Mouse (Mus musculus) lung, embryonic 16.5 days (tissue): Measurements from ENCODE around the gene Snrpb. TPM values are rescaled to one million over a fixed set of nuclear protein-coding genes. Genes with fewer than 3 reads are reported as not detected.

Experiments used
- ATAC-seq: fragments of 200-750 bp; cut with Nextera tagmentation; 2 replicates; pipeline ENCODE4 v1.8.0; 2017; ENCODE audit warnings: low read depth, mild to moderate bottlenecking, moderate library complexity
- H3K27ac ChIP-seq: fragments of 300-500 bp; sonication (generic); 2 replicates; pipeline ENCODE4 v1.5.1; 2014; ENCODE audit warnings: mild to moderate bottlenecking, control low read depth, low read length
- H3K27me3 ChIP-seq: fragments of 300-500 bp; sonication (generic); 2 replicates; pipeline ENCODE4 v1.6.1; 2014; ENCODE audit warnings: low read depth, low read length, mixed read lengths; ENCODE audit not compliant: control insufficient read depth, insufficient read depth
- H3K36me3 ChIP-seq: fragments of 300-500 bp; sonication (generic); 2 replicates; pipeline ENCODE4 v1.6.1; 2014; ENCODE audit warnings: low read length; ENCODE audit not compliant: control insufficient read depth, insufficient read depth
- H3K4me1 ChIP-seq: fragments of 300-500 bp; sonication (generic); replicated peaks from 2 replicates; pipeline ENCODE4 v1.6.1; 2014; ENCODE audit warnings: low read length, mixed read lengths; ENCODE audit not compliant: control insufficient read depth, insufficient read depth
- H3K4me2 ChIP-seq: fragments of 300-500 bp; sonication (generic); 2 replicates; pipeline ENCODE4 v1.6.1; 2014; ENCODE audit warnings: low read depth, low read length, control low read depth
- H3K4me3 ChIP-seq: fragments of 300-500 bp; sonication (generic); 2 replicates; pipeline ENCODE4 v1.5.1; 2014; ENCODE audit warnings: mild to moderate bottlenecking, low read length, control low read depth
- H3K9ac ChIP-seq: fragments of 300-500 bp; sonication (generic); 2 replicates; pipeline ENCODE4 v1.6.1; 2014; ENCODE audit warnings: low read length, control low read depth
- H3K9me3 ChIP-seq: fragments of 300-500 bp; sonication (generic); 2 replicates; pipeline ENCODE4 v1.6.1; 2016; ENCODE audit warnings: low read length; ENCODE audit not compliant: control insufficient read depth
- WGBS: fragments of 180-500 bp; shearing (Covaris S2); extraction: QIAGEN DNeasy Blood & Tissue Kit; methylation state at CpG from one replicate; pipeline ENCODE4 v1.1.7; 2014; 5-methylcytosine and 5-hydroxymethylcytosine counted together
- polyA plus RNA-seq: library from polyadenylated mRNA; unstranded; fragments of >200 nt; fragmentation: Nextera tagmentation; extraction: Ambion mirVana; gene quantifications from 2 replicates; pipeline ENCODE4 v1.2.1, GENCODE M21; 2015

Gene Snrpb
- polyA plus RNA-seq = 609 TPM in 2 replicates

- Histone ChIP-seq H3K9ac (peak within 1 kb of the TSS; percentile 100), H3K4me3 (peak within 1 kb of the TSS; percentile 100), H3K4me1 (peaks cover 20% of the 10 kb centered on the region), H3K4me2 (peak within 1 kb of the TSS; percentile 92), H3K27me3 (no peaks in the 10 kb centered on the region), H3K27ac (peak within 1 kb of the TSS; percentile 93), H3K36me3 (peaks cover 22% of the 10 kb centered on the region), H3K9me3 (no peaks in the 10 kb centered on the region)
- ATAC-seq = peak; percentile 93
- under 1% methylated on average over 81 of the region's 81 CpGs for WGBS
Observed at GRCm38 (mm10) chr2:130178706-130179506, at the start of gene Snrpb. TSS of gene Snrpb (minus strand) at chr2:130179403.

- H3K9ac ChIP-seq = no peak overlapping the region
- no peaks in the 10 kb centered on the region for H3K4me1 ChIP-seq
- H3K9me3 ChIP-seq = no peaks in the 10 kb centered on the region
- WGBS = 70% methylated on average over 2 of the region's 2 CpGs
- H3K4me2 ChIP-seq = no peak overlapping the region
- no peak overlapping the region for H3K4me3 ChIP-seq
- H3K27me3 ChIP-seq = no peaks in the 10 kb centered on the region
- no peak for ATAC-seq
- no peak overlapping the region for H3K27ac ChIP-seq
- H3K36me3 ChIP-seq = no peaks in the 10 kb centered on the region
Observed at GRCm38 (mm10) chr2:130211581-130211980, 32.4 kb upstream of the Snrpb start.

GRCm38 (mm10) chr2:130209636-130210035 is 30.4 kb upstream of the Snrpb start:
- no peak for ATAC-seq
- WGBS = 75% methylated on average over 3 of the region's 3 CpGs
- H3K4me2 ChIP-seq = no peak overlapping the region

GRCm38 (mm10) chr2:130207996-130208395 is 28.8 kb upstream of the Snrpb start:
- Histone ChIP-seq H3K36me3 (no peaks in the 10 kb centered on the region), H3K4me1 (no peaks in the 10 kb centered on the region), H3K4me3 (no peak overlapping the region), H3K27ac (no peak overlapping the region), H3K27me3 (no peaks in the 10 kb centered on the region), H3K9me3 (no peaks in the 10 kb centered on the region), H3K9ac (no peak overlapping the region), H3K4me2 (no peak overlapping the region)
- 82% methylated on average over 3 of the region's 3 CpGs for WGBS
- no peak for ATAC-seq

More at GRCm38 (mm10) chr2:130209636-130210035, 30.4 kb upstream of the Snrpb start:
- H3K4me3 ChIP-seq = no peak overlapping the region
- H3K27me3 ChIP-seq = no peaks in the 10 kb centered on the region
- H3K9ac ChIP-seq = no peak overlapping the region
- H3K4me1 ChIP-seq = no peaks in the 10 kb centered on the region
- no peak overlapping the region for H3K27ac ChIP-seq
- no peaks in the 10 kb centered on the region for H3K9me3 ChIP-seq
- no peaks in the 10 kb centered on the region for H3K36me3 ChIP-seq

- ATAC-seq = no peak
Observed at GRCm38 (mm10) chr2:130207376-130207775, 28.2 kb upstream of the Snrpb start.

GRCm38 (mm10) chr2:130200961-130201360 is 21.8 kb upstream of the Snrpb start:
- WGBS = 78% methylated on average over 5 of the region's 5 CpGs

More at GRCm38 (mm10) chr2:130207376-130207775, 28.2 kb upstream of the Snrpb start:
- Histone ChIP-seq H3K9ac (no peak overlapping the region), H3K4me2 (no peak overlapping the region), H3K9me3 (no peaks in the 10 kb centered on the region), H3K4me1 (no peaks in the 10 kb centered on the region), H3K27me3 (no peaks in the 10 kb centered on the region), H3K36me3 (no peaks in the 10 kb centered on the region), H3K27ac (no peak overlapping the region), H3K4me3 (no peak overlapping the region)
- WGBS = 57% methylated on average over 2 of the region's 2 CpGs

GRCm38 (mm10) chr2:130194894-130195293 is 15.7 kb upstream of the Snrpb start, which contains the start of gene Tmc2:
TSS of gene Tmc2 (plus strand) at chr2:130195194.
- no peaks in the 10 kb centered on the region for H3K4me1 ChIP-seq
- H3K9me3 ChIP-seq = no peaks in the 10 kb centered on the region; the same call in 1 of the 2 replicates
- WGBS = 93% methylated on average over 16 of the region's 16 CpGs
- H3K27me3 ChIP-seq = no peaks in the 10 kb centered on the region
- H3K4me2 ChIP-seq = no peak within 1 kb of the TSS
- H3K36me3 ChIP-seq = no peaks in the 10 kb centered on the region
- H3K4me3 ChIP-seq = no peak within 1 kb of the TSS
- no peak within 1 kb of the TSS for H3K27ac ChIP-seq
- no peak within 1 kb of the TSS for H3K9ac ChIP-seq
- ATAC-seq = no peak

More at GRCm38 (mm10) chr2:130200961-130201360, 21.8 kb upstream of the Snrpb start:
- Histone ChIP-seq H3K27ac (no peak overlapping the region), H3K27me3 (no peaks in the 10 kb centered on the region), H3K9ac (no peak overlapping the region), H3K4me2 (no peak overlapping the region), H3K36me3 (no peaks in the 10 kb centered on the region), H3K4me1 (no peaks in the 10 kb centered on the region), H3K9me3 (no peaks in the 10 kb centered on the region; the same call in 1 of the 2 replicates), H3K4me3 (no peak overlapping the region)
- no peak for ATAC-seq

GRCm38 (mm10) chr2:130188391-130188790 is 9.2 kb upstream of the Snrpb start:
- Histone ChIP-seq H3K9me3 (no peaks in the 10 kb centered on the region), H3K9ac (no peak overlapping the region), H3K27me3 (no peaks in the 10 kb centered on the region), H3K27ac (no peak overlapping the region), H3K4me2 (no peak overlapping the region), H3K4me1 (no peaks in the 10 kb centered on the region), H3K36me3 (no peaks in the 10 kb centered on the region), H3K4me3 (no peak overlapping the region)
- 85% methylated on average over 12 of the region's 12 CpGs for WGBS
- no peak for ATAC-seq

GRCm38 (mm10) chr2:130179507-130180019 is 360 bp upstream of the Snrpb start:
- peaks cover 18% of the 10 kb centered on the region for H3K36me3 ChIP-seq
- 2% methylated on average over 15 of the region's 15 CpGs for WGBS
- H3K9ac ChIP-seq = peak overlapping the region; percentile 100
- no peaks in the 10 kb centered on the region for H3K9me3 ChIP-seq
- H3K27me3 ChIP-seq = no peaks in the 10 kb centered on the region
- peak overlapping the region; percentile 100 for H3K4me3 ChIP-seq
- ATAC-seq = peak; percentile 76
- H3K27ac ChIP-seq = peak overlapping the region; percentile 44
- H3K4me1 ChIP-seq = peaks cover 20% of the 10 kb centered on the region
- H3K4me2 ChIP-seq = peak overlapping the region; percentile 92
